Mouse (Mus musculus) spleen, embryonic (tissue): ENCODE data around the gene Zfp428.
"Not testable (repeated sequence)": the region's sequence is repeated elsewhere in the genome, so short reads cannot be mapped to it uniquely, and the experiment has no call there.

Source experiments
- CTCF ChIA-PET: fragments of 350-600 bp; sonication (Branson Sonifier 250); formaldehyde crosslinking; loops from one replicate; lab custom pipeline; 2022; lab: Charles Lee

The Zfp428 gene

DNA sequence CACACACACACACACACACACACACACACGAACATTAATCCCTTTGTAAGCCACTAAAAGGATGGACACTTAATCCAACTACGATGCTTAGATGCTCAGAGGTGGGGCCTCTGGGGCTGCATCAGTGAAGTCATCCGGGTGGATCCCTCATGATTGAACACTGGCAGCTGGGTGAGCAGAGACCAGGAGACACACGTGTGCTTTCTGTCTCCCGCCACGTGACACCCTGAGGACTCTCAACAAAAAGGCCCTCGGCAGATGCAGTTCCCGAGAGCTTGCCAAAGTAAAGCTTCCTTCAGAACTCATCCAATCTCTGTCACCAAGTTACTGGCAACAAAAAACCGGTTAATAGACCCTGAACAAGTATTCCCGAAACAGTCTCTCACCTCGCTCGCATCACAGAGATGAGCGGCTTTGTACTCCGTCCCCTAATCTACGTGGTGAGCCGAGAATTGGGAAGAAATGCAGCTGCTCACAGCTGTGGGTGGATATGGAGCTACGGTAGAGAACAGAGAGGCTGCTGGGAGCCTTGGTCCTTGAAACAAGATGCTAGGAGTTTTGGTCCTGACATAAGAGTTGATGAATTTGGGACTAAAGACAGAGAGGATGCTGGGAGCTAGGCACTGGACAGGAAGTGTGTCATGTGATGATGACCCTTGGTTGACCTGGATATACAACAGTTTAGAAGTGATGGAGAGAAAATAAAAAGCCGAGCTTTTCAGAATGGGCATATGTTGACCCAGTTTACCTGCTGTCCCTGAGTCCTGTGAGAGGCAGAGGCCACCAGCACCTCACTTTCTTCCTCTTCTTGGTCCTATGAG lies 26.5 kb upstream of the Zfp428 start:
- CTCF ChIA-PET, result interaction anchor here (0.5 to 1.3 kb wide), 3 partner anchors 10 to 167 kb away, joined by 4 to 12 read pairs (median 8); no protein-coding TSS in a partner anchor

DNA sequence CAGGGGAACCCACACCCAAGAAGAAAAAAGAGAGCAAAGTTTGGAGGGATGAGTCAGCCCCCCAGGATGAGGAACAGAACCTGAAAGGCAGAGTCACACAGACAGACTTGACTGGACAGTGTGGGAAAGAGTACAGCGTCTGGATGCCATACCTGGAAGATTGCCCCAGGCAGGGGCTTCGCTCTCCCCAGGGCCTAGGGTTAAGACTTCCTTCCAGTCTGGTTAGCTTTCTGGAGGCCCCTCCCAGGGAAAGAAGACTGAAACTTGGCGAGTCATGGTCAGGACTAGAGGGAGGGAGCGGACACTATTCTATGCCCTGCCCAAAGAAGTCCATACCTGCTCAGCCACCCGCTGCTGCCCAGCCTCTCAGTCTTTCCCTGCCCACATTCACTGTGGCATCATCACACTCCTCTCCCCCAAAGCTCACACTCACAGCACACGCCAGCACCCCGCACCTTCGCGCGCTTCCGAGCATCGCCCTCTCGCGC lies 25.8 kb upstream of the Zfp428 start:
- CTCF ChIA-PET, result interaction anchor here (0.7 to 1.3 kb wide), 2 partner anchors 10 to 25 kb away, joined by 4 to 12 read pairs; no protein-coding TSS in a partner anchor

DNA sequence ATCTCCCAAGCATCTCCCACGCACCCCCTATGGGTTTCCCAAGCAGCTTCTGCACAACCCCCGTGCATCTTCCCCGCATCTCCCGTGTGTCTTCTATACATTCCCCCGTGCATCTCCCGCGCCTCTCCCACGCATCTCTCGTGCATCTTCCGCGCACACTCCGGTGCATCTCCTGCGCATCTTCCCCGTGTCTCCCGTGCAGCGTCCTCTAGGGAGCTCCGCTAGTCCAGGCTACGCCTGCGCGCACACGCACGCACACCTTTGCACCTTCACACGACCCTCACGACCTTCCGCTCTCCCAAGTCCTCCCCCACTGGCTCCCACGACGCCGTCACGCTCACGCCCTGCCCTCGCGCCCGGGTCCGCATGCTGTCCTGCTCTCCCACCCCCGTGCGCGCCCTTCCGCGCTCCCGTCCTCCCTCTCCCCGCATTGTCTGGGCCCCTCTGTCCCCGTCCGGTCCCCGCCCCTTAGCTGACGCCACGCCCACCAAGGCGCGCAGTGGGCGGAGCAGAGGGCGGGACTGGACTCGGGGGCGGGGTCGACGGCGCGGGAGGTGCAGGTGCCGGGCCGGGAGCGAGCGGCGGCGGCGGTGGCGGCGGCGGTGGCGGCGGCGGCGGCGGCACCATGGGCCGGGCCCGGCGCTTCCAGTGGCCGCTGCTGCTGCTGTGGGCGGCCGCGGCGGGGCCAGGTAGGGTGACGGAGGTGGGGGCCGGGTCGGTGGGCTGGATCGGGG lies 25.2 kb upstream of the Zfp428 start, which contains the start of gene Cadm4:
Cadm4 (plus strand) TSS at position 550 of the 734 bp plus-strand sequence.
- CTCF ChIA-PET, result interaction anchor here (1.3 kb wide), 1 partner anchor 9 kb away, joined by 12 read pairs; no protein-coding TSS in a partner anchor

DNA sequence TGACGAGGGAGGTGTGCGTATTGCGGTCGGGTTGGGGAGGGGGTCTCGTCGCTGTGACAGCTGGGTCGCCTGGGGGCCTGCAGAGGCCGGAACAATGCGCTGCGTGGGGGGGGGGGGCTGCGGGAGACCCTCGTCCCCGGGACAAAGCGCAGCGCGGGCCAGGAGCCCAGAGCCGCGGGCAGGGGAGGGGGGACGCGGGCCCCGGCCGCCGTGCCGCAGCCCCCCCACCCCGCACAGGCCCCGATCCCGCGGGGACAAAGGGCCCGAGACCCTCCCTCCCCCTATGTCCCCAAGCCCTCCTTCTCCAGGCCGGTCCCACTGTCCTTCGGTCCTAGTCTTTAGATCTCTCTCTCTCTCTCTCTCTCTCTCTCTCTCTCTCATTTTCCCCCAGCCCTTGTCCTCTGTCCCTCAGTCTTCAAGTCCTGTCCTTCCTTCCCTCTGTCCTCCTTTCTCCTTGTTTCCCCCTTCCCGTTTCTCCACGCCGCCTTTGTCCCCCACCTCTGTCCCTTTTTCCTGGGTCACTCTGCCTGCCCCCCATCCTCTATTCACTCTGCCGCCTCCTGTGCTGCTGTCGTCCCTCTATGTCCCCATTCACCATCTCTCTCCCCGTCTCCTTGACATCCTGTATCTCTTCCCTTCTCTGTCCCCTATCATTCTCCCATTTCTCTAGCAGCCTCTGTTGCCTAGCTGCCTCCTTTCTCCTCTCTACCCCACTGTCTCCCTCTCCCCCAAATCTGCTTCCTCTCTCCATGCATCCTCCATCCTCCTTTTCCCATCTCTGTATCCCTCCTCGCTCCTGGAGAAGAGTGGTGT lies 24.4 kb upstream of the Zfp428 start:
- CTCF ChIA-PET, result no interaction called here

DNA sequence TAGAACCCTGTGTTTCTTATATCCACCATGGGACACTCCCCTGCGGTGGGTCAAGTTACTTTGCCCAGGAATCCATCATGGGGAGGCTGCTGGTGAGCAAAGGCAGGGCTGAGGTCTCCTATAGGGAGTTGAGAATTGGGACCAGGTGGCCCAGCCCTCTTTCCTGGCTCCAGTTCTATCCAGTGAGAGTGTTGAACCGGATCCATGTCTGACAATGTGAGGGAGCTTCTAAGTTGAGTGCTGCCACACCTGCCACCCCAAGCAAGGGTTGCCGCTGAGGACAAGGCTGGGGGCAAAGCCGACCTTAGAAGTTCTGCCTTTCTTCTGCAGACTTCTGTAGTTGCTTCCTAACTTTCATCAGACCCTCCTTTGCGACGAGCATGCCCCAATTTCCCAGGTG lies 23.5 kb upstream of the Zfp428 start:
- CTCF ChIA-PET, result not testable (repeated sequence)

DNA sequence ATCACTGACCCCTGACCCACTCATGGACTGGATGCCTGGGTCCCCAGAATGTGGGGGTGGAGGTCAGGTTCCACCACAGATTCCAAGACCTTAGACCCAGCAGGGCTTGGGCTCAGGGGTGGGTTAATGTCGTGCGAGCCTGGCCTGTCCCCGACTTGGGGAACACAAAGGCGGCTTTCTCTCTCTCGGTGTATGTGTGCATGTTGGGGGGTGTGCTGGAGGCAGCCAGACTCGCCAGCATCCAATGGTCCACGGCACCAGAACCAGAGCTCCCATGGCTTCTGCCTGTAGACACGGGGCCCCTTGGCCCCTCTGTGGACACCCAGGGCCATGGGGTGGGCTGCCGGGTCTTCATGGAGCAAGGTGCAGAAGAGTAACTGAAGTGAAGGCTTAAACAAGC lies 21.3 kb upstream of the Zfp428 start:
- CTCF ChIA-PET, result no interaction called here

DNA sequence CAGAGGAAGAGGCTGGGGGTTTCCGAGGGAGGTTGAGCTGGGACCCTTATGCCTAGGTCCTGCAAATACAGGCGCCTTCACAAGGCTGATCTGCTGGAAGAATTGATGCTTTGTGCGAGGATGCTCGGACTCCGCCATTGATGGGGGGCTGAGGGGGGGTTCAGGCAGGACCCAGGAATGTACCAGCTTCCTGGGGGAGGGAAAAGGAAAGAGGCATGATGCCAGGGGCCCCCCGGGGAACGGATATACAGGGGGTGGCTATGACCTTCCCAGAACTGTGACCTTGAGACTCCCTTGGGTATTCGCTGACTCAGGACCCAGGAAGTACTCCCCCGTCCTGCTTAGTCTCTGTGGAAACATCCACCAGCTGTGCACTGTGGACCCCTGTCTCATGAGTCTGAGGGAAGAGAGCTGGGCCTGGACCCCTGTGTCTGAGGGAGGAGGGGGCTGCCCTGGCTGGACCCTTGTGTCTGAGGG lies 20.1 kb upstream of the Zfp428 start:
- CTCF ChIA-PET, result interaction anchor here (0.7 kb wide), 1 partner anchor 40 kb away, joined by 8 read pairs; no protein-coding TSS in a partner anchor

DNA sequence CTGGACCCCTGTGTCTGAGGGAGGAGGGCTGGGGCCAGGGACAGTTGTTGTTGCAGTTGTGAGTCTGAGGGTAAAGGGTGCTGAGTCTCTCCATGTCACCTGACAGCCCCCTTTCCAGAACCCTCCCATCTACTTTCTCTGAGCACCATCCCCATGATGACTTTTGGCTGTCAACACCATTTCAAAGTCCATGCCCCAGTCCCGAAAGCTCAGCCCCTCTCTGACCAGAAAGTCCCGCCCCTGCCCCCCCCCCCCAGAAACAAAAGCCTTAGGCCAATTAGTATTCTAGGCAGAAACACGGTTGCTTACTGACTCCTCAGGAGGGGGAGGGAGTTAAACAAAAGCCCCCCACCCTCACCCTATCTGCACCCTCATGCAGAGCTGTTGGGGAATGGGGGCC lies 19.4 kb upstream of the Zfp428 start:
- CTCF ChIA-PET, result interaction anchor here (0.6 to 0.7 kb wide), 3 partner anchors 65 to 209 kb away, joined by 7 to 18 read pairs (median 11); no protein-coding TSS in a partner anchor

DNA sequence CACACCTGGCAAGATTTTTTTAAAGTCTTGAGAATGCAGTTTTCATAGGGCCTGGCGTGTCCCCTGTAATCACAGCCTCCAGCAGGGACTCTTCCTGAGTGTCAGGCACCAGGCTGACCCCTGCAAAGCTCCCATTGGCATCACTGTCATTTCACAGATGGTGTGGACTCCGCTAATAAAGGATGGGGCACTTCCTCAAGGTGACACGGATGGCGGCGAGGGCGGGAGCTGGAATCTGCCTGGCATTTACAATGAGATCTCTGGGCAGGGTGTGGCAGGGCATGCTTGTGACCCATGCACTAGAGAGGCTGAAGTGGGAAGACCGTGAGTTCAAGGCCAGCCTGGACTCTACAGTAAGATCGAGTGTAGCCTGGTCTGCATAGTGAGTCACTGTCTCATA lies 18.5 kb upstream of the Zfp428 start:
- CTCF ChIA-PET, result no interaction called here

DNA sequence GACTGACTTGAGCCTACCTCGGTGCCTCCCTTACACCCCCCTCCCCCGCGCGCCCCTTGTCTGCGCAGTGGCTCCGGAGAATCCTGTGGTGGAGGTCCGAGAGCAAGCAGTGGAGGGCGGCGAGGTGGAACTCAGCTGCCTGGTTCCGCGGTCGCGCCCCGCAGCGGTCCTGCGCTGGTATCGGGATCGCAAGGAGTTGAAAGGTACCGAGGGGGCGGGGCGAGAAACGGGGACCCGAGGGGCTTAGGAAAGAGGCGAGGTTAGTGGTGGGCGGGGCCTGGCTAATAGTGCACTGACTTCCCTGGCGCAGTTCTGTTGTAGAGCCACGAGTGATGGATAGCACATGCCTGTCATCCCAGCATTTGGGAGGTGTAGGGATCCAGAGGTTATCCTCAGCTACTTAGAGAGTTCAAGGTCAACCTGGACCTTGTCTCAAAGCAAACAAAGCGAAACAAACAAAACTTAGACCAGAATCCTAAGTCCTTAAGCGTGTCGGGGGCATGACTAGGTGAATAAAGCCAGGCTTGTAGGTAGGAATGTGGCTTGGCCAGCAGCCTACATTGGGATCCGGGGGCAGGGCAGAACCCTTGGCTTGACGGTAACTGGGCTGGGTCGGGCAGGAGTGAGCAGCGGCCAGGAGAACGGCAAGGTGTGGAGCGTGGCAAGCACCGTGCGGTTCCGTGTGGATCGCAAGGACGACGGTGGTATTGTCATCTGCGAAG lies 6.8 kb upstream of the Zfp428 start:
- CTCF ChIA-PET, result no interaction called here

DNA sequence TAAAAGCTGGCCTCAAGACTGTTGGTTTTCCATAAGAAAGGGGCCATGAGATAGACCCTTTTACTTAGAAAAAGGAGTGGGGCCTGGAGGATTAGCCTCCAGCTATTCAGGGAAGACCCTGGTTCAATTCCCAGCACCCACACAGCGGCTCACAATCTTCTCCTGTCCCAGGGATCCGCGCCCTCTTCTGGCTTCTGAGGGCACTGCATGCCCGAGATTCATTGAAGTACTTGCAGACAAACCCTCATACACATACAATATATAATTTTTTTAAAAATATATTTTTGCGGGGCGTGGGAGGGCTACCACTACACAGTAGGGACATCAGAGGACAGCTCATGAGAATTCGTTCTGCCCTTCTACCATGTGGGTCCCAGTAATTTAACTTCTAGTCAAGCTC lies 5.9 kb upstream of the Zfp428 start:
- CTCF ChIA-PET, result no interaction called here

DNA sequence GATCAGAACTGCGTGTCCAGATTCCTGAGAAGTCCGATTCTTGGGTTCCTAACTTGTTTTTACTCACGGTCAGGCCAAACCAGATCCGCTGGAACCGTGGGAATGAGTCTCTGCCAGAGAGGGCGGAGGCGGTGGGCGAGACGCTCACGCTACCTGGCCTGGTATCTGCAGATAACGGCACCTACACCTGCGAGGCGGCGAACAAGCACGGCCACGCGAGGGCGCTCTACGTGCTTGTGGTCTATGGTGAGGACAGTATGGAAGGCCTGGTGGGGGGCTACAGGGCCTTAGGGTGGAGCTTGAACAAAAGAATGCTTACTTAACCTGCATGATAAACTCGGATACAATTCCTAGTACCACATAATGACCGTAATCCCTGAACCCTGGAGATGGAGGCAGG lies 5.3 kb upstream of the Zfp428 start:
- CTCF ChIA-PET, result no interaction called here

DNA sequence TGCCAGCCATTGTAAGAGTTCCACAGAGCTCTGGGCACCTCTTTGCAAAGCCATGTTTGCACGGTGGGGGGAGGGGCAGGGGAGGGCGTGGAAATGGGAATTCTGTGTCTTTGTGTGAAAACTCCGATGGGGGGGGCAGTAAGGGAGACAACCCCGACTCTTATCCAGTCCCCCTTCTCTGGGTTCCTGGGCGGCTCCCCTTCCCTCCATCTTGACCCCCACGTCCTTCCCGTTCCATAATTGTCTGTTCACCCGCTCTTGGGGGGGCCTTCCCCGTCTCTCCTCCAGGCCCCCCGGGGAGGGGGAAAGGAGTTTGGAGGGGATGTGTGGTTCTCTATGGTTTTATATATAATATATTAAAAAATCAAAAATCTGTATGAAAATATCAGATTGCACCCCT lies 2.8 kb upstream of the Zfp428 start:
- CTCF ChIA-PET, result interaction anchor here (0.6 to 0.7 kb wide), 2 partner anchors 237 to 1323 kb away, joined by 3 to 6 read pairs; no protein-coding TSS in a partner anchor

DNA sequence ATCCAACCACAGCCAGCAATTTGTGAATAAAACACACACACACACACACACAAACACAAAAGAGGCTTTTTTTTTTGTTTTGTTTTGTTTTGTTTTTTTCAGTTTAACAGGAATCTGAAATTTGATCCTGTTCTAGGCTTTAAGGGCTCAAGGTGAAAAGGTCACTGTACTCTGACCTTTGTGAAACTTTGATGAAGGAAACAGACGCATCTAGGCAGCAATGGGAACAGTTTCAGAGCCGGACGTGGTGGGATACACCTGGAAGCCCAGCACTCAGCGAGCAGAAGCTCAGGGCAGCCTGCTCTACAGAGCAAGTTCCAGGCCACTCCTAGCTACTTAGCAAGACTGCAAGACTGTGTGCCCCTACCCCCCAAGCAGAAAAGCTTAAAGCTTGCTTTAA lies 1.9 kb upstream of the Zfp428 start:
- CTCF ChIA-PET, result no interaction called here

DNA sequence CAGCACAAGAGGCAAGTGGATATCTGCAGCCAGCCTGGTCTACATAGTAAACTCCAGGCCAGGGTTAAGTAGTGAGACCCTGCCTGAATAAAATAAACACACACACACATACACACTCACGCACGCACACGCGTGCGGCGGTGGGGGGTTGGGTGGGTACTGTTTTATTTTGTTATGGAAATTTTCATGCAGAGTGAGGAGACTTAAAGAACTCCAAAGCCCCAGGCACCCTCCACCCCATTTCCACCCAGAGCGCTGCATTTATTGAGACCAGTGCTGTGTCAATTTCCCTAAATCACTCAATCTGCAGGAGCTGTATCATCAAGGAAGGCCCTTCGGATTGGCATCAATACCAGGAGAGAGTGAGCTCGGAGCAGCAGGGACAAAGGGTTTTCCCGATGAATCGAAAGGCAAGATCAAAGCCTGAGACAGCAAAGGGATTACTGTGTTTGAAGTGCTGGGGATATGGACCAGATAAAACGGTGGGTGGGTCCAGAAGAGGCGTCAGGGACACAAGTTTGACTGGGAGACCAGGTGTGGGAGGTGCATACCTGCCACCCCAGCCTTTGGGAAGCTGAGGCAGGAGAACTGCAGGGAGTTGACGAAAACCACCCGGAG lies 1.2 kb upstream of the Zfp428 start:
- CTCF ChIA-PET, result interaction anchor here (0.9 kb wide), 1 partner anchor 64 kb away, joined by 4 read pairs; no protein-coding TSS in a partner anchor

DNA sequence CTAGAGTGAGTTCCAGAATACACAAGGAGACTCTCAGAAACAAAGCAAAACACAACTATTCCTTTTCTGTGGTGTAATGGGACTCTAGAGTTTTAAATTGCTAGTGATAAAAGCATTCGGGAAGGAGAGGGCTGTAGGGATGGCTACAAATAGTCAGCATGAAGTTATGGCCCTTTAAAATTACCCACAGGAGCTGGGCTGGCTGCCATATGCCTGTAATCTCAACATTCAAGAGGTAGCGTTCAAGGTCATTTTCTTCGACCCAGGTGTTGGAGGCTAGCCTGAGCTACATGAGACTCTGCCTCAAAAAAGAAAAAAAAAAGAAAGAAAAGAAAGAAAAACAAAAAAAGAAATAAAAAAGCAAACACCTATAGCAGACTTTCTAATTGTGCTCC lies 744 bp upstream of the Zfp428 start:
- CTCF ChIA-PET, result interaction anchor here (0.6 to 0.9 kb wide), 2 partner anchors 25 to 64 kb away, joined by 4 read pairs; no protein-coding TSS in a partner anchor

DNA sequence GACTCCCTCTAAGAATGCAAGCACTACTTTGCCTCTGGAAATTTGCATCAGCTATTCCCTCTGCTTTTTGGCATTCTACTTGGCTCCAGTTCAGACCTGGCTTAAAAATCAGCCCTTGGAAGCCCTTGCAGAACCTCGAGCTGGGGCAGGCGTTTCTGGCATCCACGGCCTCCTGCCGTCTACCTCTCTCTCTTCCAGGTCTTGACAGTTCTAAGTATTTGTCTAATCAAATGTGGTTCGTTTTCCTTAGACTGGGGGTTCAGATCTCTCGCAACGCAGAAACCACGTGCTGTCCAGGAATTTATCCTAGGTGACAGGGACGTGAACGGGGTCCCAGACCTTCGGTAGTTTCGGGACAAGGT lies 349 bp upstream of the Zfp428 start:
- CTCF ChIA-PET, result interaction anchor here (0.6 to 0.9 kb wide), 3 partner anchors 26 to 65 kb away, joined by 3 to 4 read pairs (median 4); no protein-coding TSS in a partner anchor

DNA sequence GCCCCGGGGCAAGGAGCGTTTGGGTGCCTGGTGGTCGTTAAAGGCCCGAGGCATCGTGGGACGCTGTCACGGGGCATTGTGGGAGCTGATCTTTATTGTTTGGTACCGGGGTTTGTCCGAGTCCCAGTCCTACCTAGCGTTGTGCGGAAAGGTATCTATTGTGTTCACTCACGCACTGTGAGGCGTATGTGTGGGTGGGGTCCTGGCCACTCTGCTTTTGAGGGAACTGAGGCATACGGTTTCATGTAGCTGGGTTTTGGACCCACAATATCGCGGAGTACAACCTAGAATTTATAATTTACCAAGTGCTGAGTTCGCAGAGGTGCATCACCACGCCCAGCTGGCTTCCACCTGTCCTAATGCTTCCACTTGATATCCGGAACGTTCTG lies 914 bp downstream of the Zfp428 start:
- CTCF ChIA-PET, result interaction anchor here (0.7 to 1.0 kb wide), 3 partner anchors 12 to 46 kb away, joined by 3 to 15 read pairs (median 13); no protein-coding TSS in a partner anchor

DNA sequence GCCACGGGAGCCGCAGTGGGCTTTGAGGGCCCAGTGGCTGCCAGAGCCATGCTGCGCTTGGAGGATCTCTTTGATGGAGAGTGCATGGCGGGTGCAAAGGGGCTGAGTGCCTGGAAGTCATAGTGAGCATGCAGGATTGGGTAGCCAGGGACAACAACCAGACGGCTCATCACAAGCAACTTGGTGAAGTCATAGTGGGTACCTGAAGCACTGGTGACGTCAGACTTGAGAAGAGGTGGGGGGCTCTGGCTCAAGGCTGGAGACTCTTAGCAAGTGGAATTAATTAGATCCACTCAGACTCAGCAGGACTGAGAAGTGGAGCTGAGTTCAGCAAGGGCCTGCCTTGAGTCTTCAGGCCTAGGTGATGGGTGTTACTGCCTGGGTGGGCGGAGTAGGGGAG lies 5.5 kb downstream of the Zfp428 start, which contains the start of gene AC161166.1:
AC161166.1 (minus strand) TSS at position 101 of the 400 bp plus-strand sequence.
- CTCF ChIA-PET, result no interaction called here

DNA sequence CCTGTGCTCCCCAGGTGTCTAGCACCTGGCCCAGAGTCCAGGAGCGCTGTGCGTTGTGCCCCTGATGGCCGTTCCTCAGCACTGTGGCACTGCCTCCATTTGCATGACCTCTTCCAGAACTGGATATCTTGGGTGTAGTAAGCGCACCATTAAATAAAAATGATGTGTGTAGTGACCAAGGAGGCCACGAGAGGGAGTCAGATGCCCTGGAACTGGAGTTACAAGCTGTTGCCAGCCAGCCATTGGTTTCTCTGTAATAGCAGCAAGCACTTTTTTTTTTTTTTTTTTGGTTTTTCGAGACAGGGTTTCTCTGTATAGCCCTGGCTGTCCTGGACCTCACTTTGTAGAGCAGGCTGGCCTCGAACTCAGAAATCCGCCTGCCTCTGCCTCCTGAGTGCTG lies 9.5 kb downstream of the Zfp428 start:
- CTCF ChIA-PET, result not testable (repeated sequence)
